Mouse (Mus musculus) stomach, embryonic 16.5 days (tissue): ENCODE measurements around the gene Inpp5a. TPM values are rescaled to one million over a fixed set of nuclear protein-coding genes. Genes with fewer than 3 reads are reported as not detected.

Experiments used
- ATAC-seq: fragments of 200-750 bp; cut with Nextera tagmentation; 2 replicates; pipeline ENCODE4 v1.8.0; 2017; ENCODE audit warnings: moderate number of reproducible peaks, moderate TSS enrichment; ENCODE audit not compliant: insufficient read depth, low FRiP score
- H3K27ac ChIP-seq: fragments of 300-500 bp; sonication (generic); 2 replicates; pipeline ENCODE4 v1.5.1; 2014; ENCODE audit warnings: low read length
- H3K27me3 ChIP-seq: fragments of 300-500 bp; sonication (generic); 2 replicates; pipeline ENCODE4 v1.6.1; 2014; ENCODE audit warnings: low read length, control low read depth, mixed read lengths; ENCODE audit not compliant: control insufficient read depth, insufficient read depth
- H3K36me3 ChIP-seq: fragments of 300-500 bp; sonication (generic); 2 replicates; pipeline ENCODE4 v1.6.1; 2014; ENCODE audit warnings: low read length; ENCODE audit not compliant: control insufficient read depth, insufficient read depth
- H3K4me1 ChIP-seq: fragments of 300-500 bp; sonication (generic); 2 replicates; pipeline ENCODE4 v1.6.1; 2014; ENCODE audit warnings: low read length, control low read depth, mixed read lengths; ENCODE audit not compliant: control insufficient read depth, insufficient read depth
- H3K4me2 ChIP-seq: fragments of 300-500 bp; sonication (generic); 2 replicates; pipeline ENCODE4 v1.6.1; 2014; ENCODE audit warnings: low read depth, low read length, mixed read lengths
- H3K4me3 ChIP-seq: fragments of 300-500 bp; sonication (generic); replicated peaks from 2 replicates; pipeline ENCODE4 v1.5.1; 2014; ENCODE audit warnings: mild to moderate bottlenecking, low read length
- H3K9ac ChIP-seq: fragments of 300-500 bp; sonication (generic); 2 replicates; pipeline ENCODE4 v1.6.1; 2014; ENCODE audit warnings: low read length
- H3K9me3 ChIP-seq: fragments of 300-500 bp; sonication (generic); replicated peaks from 2 replicates; pipeline ENCODE4 v1.6.1; 2016; ENCODE audit warnings: low read length, control low read depth; ENCODE audit not compliant: control insufficient read depth
- WGBS: fragments of 180-500 bp; shearing (Covaris S2); extraction: QIAGEN DNeasy Blood & Tissue Kit; methylation state at CpG from one replicate; pipeline ENCODE4 v1.1.7; 2014; 5-methylcytosine and 5-hydroxymethylcytosine counted together
- polyA plus RNA-seq: library from polyadenylated mRNA; unstranded; fragments of >200 nt; fragmentation: Nextera tagmentation; extraction: Ambion mirVana; gene quantifications from 2 replicates; pipeline ENCODE4 v1.2.1, GENCODE M21; 2015

Inpp5a gene
- 20.0 and 21.3 TPM in 2 replicates for polyA plus RNA-seq

- ATAC-seq = peak; percentile 98
- Histone ChIP-seq H3K9me3 (no peaks in the 10 kb centered on the region), H3K4me2 (peak within 1 kb of the TSS; percentile 70), H3K27ac (peak within 1 kb of the TSS; percentile 95), H3K36me3 (no peaks in the 10 kb centered on the region), H3K4me1 (peaks cover 45% of the 10 kb centered on the region), H3K4me3 (peak within 1 kb of the TSS; percentile 87), H3K27me3 (no peaks in the 10 kb centered on the region), H3K9ac (peak within 1 kb of the TSS; percentile 99)
- 2% methylated on average over 40 of the region's 47 CpGs for WGBS
Measured at GRCm38 (mm10) chr7:139388670-139389212, at the start of gene Inpp5a. TSS of gene Inpp5a (plus strand) at chr7:139389109.

GRCm38 (mm10) chr7:139339184-139339583 lies 49.7 kb upstream of the Inpp5a start:
- 81% methylated on average over 3 of the region's 3 CpGs for WGBS
- no peak for ATAC-seq

GRCm38 (mm10) chr7:139341020-139341660 lies 47.8 kb upstream of the Inpp5a start:
- Histone ChIP-seq H3K36me3 (no peaks in the 10 kb centered on the region), H3K4me3 (no peak overlapping the region), H3K27me3 (no peaks in the 10 kb centered on the region), H3K4me1 (peaks cover 4% of the 10 kb centered on the region), H3K9ac (no peak overlapping the region), H3K4me2 (no peak overlapping the region), H3K27ac (no peak overlapping the region), H3K9me3 (no peaks in the 10 kb centered on the region)
- 63% methylated on average over 4 of the region's 4 CpGs for WGBS
- no peak for ATAC-seq

More at GRCm38 (mm10) chr7:139339184-139339583, 49.7 kb upstream of the Inpp5a start:
- Histone ChIP-seq H3K36me3 (no peaks in the 10 kb centered on the region), H3K9me3 (0 out of 2 replicates have a peak, but pooled peaks cover 6% of the 10 kb centered on the region), H3K4me1 (peaks cover 4% of the 10 kb centered on the region), H3K27ac (no peak overlapping the region), H3K4me2 (no peak overlapping the region), H3K9ac (no peak overlapping the region), H3K27me3 (no peaks in the 10 kb centered on the region), H3K4me3 (no peak overlapping the region)

GRCm38 (mm10) chr7:139342809-139343208 lies 46.1 kb upstream of the Inpp5a start:
- peak; percentile 11; the same call in 1 of the 2 replicates for ATAC-seq
- Histone ChIP-seq H3K4me1 (peaks cover 4% of the 10 kb centered on the region), H3K36me3 (no peaks in the 10 kb centered on the region), H3K27me3 (no peaks in the 10 kb centered on the region), H3K9me3 (no peaks in the 10 kb centered on the region), H3K4me3 (no peak overlapping the region), H3K4me2 (no peak overlapping the region), H3K9ac (no peak overlapping the region), H3K27ac (no peak overlapping the region)
- 68% methylated on average over 5 of the region's 5 CpGs for WGBS

- H3K4me3 ChIP-seq = no peak overlapping the region
- no peak overlapping the region for H3K9ac ChIP-seq
- WGBS = 28% methylated on average over 7 of the region's 7 CpGs
- H3K27ac ChIP-seq = no peak overlapping the region
- H3K9me3 ChIP-seq = no peaks in the 10 kb centered on the region
- H3K27me3 ChIP-seq = no peaks in the 10 kb centered on the region
- H3K4me2 ChIP-seq = no peak overlapping the region
- peaks cover 4% of the 10 kb centered on the region for H3K4me1 ChIP-seq
- no peak for ATAC-seq
- no peaks in the 10 kb centered on the region for H3K36me3 ChIP-seq
Measured at GRCm38 (mm10) chr7:139347051-139347450, 41.9 kb upstream of the Inpp5a start.

- Histone ChIP-seq H3K4me1 (no peaks in the 10 kb centered on the region), H3K9ac (no peak overlapping the region), H3K27me3 (no peaks in the 10 kb centered on the region), H3K9me3 (no peaks in the 10 kb centered on the region), H3K4me2 (no peak overlapping the region), H3K27ac (no peak overlapping the region), H3K4me3 (no peak overlapping the region), H3K36me3 (no peaks in the 10 kb centered on the region)
- 71% methylated on average over 3 of the region's 3 CpGs for WGBS
- ATAC-seq = 0 out of 2 replicates have a peak, but pooled peaks have one; percentile 17
Measured at GRCm38 (mm10) chr7:139350606-139351005, 38.3 kb upstream of the Inpp5a start.

GRCm38 (mm10) chr7:139354370-139355139 lies 34.4 kb upstream of the Inpp5a start:
- Histone ChIP-seq H3K27me3 (no peaks in the 10 kb centered on the region), H3K4me3 (no peak overlapping the region), H3K4me2 (no peak overlapping the region), H3K36me3 (no peaks in the 10 kb centered on the region), H3K9me3 (no peaks in the 10 kb centered on the region), H3K27ac (no peak overlapping the region), H3K4me1 (no peaks in the 10 kb centered on the region), H3K9ac (no peak overlapping the region)
- no peak for ATAC-seq
- WGBS = 85% methylated on average over 4 of the region's 4 CpGs

GRCm38 (mm10) chr7:139357043-139357442 lies 31.9 kb upstream of the Inpp5a start:
- peak; percentile 86; the same call in 1 of the 2 replicates for ATAC-seq
- 53% methylated on average over 2 of the region's 2 CpGs for WGBS

GRCm38 (mm10) chr7:139359906-139360305 lies 29.0 kb upstream of the Inpp5a start:
- Histone ChIP-seq H3K4me2 (no peak overlapping the region), H3K27me3 (no peaks in the 10 kb centered on the region), H3K27ac (no peak overlapping the region), H3K4me1 (peaks cover 19% of the 10 kb centered on the region), H3K9me3 (no peaks in the 10 kb centered on the region), H3K4me3 (no peak overlapping the region), H3K9ac (no peak overlapping the region), H3K36me3 (no peaks in the 10 kb centered on the region)
- ATAC-seq = no peak
- 58% methylated on average over 4 of the region's 4 CpGs for WGBS

More at GRCm38 (mm10) chr7:139357043-139357442, 31.9 kb upstream of the Inpp5a start:
- H3K9ac ChIP-seq = no peak overlapping the region
- no peak overlapping the region for H3K4me3 ChIP-seq
- no peaks in the 10 kb centered on the region for H3K4me1 ChIP-seq
- peak overlapping the region; percentile 12; the same call in 1 of the 2 replicates for H3K27ac ChIP-seq
- H3K27me3 ChIP-seq = no peaks in the 10 kb centered on the region
- no peaks in the 10 kb centered on the region for H3K9me3 ChIP-seq
- H3K4me2 ChIP-seq = no peak overlapping the region
- no peaks in the 10 kb centered on the region for H3K36me3 ChIP-seq
